Mouse (Mus musculus) heart, adult 2 months (tissue): Measurements from ENCODE around the gene Slc22a18.

Experiments used
- CTCF ChIP-seq: fragments of 200-600 bp; IDR thresholded peaks from 2 replicates; pipeline ENCODE4 v1.8.1; 2022; ENCODE audit warnings: antibody characterized with exemption, mild to moderate bottlenecking, moderate library complexity
- EP300 ChIP-seq: fragments of 200-500 bp; IDR thresholded peaks from 2 replicates; pipeline ENCODE4 v1.6.1; 2011; ENCODE audit warnings: low read depth, low read length, control low read depth; ENCODE audit not compliant: insufficient read depth
- POLR2A ChIP-seq: fragments of 200-500 bp; IDR thresholded peaks from 2 replicates; pipeline ENCODE4 v1.6.1; 2011; ENCODE audit warnings: mild to moderate bottlenecking, low read depth, low read length, control low read depth; ENCODE audit not compliant: insufficient read depth

DNA sequence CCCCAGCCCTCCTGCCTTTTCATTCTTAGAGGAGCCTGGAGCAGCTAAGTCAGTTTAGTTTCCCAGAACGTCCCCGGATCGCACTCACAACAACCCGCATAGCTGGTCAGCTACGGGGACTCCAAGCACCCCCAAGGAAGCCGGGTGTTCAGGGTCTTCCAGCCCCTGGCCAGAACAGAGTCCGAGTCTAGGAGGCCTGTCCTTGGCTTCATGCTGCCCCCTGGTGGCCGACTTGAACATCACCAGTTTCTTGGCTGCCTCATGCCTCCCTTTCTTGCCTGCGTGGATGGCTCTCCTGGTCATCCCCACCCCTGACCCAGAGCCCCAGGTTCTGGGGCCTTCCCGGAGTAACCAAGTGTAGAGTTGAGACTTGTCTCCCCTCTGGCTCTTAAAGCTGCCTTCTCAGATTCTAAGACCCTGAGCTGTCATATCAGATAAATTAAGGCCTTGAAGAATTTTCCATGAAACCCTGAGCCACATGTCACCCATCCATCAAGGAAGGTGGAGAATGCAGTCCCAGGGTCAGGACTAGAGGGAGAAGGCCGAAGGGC is 9.6 kb upstream of the Slc22a18 start:
- TF ChIP-seq EP300: 0 out of 2 replicates have a peak, but pooled peaks have one; percentile 67
- TF ChIP-seq CTCF: peak; percentile 99
- TF ChIP-seq POLR2A: no peak
